In genomic region chr7:131881876-131882615, GRCm38 (mm10) we compare ENCODE assay signal across 8 mouse cellular contexts.
DNase-seq lines count a peak whose midpoint lies in the region; ATAC-seq lines count a peak whose summit lies in the region.

No protein-coding gene starts in this region.

- H3K4me2 ChIP-seq in hindbrain, embryonic 14.5 days (replicated peaks) = no peak overlapping the region
- no peak overlapping the region for H3K4me2 ChIP-seq in hindbrain, embryonic 12.5 days (replicated peaks)
- H3K4me2 ChIP-seq in forebrain, embryonic 13.5 days = no peak overlapping the region
- no peak overlapping the region for H3K4me2 ChIP-seq in midbrain, embryonic 15.5 days

- no peak overlapping the region for H3K27ac ChIP-seq in hindbrain, embryonic 14.5 days
- no peak overlapping the region for H3K27ac ChIP-seq in hindbrain, embryonic 12.5 days
- no peak overlapping the region for H3K27ac ChIP-seq in forebrain, embryonic 13.5 days
- H3K27ac ChIP-seq in midbrain, embryonic 15.5 days = no peak overlapping the region

- intact Hi-C loops in left cerebral cortex, postnatal 36 days (cut with DNase I) = loop anchor here (1.0 to 2.0 kb wide), 3 partner anchors 135 to 450 kb away; no protein-coding TSS in a partner anchor

- no peak overlapping the region for H3K9ac ChIP-seq in hindbrain, embryonic 14.5 days
- no peak overlapping the region for H3K9ac ChIP-seq in hindbrain, embryonic 12.5 days
- H3K9ac ChIP-seq in forebrain, embryonic 13.5 days = no peak overlapping the region
- no peak overlapping the region for H3K9ac ChIP-seq in midbrain, embryonic 15.5 days

- DNase-seq in hindbrain, embryonic 14.5 days (ENCODE audit: low spot score) = peak; percentile 92
- peak; percentile 15 for DNase-seq in c-Kit-positive CD71-positive TER-119-negative erythroid progenitor cells, embryonic 14.5 days (ENCODE audit: low read depth)
- peak; percentile 41 for DNase-seq in hindlimb bud, embryonic 11.5 days (ENCODE audit: extremely low spot score, low read depth, low spot score)
- peak; percentile 62 to 67 for DNase-seq in left cerebral cortex, postnatal 36 days (ENCODE audit: low spot score in 2 of 2)
- peak; percentile 55 to 86 for DNase-seq in spleen, postnatal 4 days (ENCODE audit: low spot score in 2 of 2)

- no peaks in the 10 kb centered on the region for H3K36me3 ChIP-seq in hindbrain, embryonic 14.5 days (replicated peaks; ENCODE audit: control insufficient read depth, insufficient read depth)
- no peaks in the 10 kb centered on the region for H3K36me3 ChIP-seq in hindbrain, embryonic 12.5 days
- H3K36me3 ChIP-seq in forebrain, embryonic 13.5 days (ENCODE audit: poor library complexity, severe bottlenecking) = no peaks in the 10 kb centered on the region
- no peaks in the 10 kb centered on the region for H3K36me3 ChIP-seq in midbrain, embryonic 15.5 days (replicated peaks)

- no peaks in the 10 kb centered on the region for H3K4me1 ChIP-seq in hindbrain, embryonic 14.5 days (replicated peaks; ENCODE audit: control insufficient read depth, insufficient read depth, low read length)
- no peaks in the 10 kb centered on the region for H3K4me1 ChIP-seq in hindbrain, embryonic 12.5 days
- H3K4me1 ChIP-seq in forebrain, embryonic 13.5 days = no peaks in the 10 kb centered on the region
- H3K4me1 ChIP-seq in midbrain, embryonic 15.5 days = no peaks in the 10 kb centered on the region

- WGBS in hindbrain, embryonic 14.5 days = 47% methylated on average over 5 of the region's 5 CpGs
- 48% methylated on average over 5 of the region's 5 CpGs for WGBS in hindbrain, embryonic 12.5 days
- 53% methylated on average over 5 of the region's 5 CpGs for WGBS in forebrain, embryonic 13.5 days
- WGBS in midbrain, embryonic 15.5 days = 42% methylated on average over 5 of the region's 5 CpGs

- no peak overlapping the region for H3K4me3 ChIP-seq in hindbrain, embryonic 14.5 days (replicated peaks; ENCODE audit: low read length)
- no peak overlapping the region for H3K4me3 ChIP-seq in hindbrain, embryonic 12.5 days
- H3K4me3 ChIP-seq in forebrain, embryonic 13.5 days = no peak overlapping the region
- no peak overlapping the region for H3K4me3 ChIP-seq in midbrain, embryonic 15.5 days

- H3K9me3 ChIP-seq in hindbrain, embryonic 14.5 days (ENCODE audit: control insufficient read depth, low read length) = no peaks in the 10 kb centered on the region
- H3K9me3 ChIP-seq in hindbrain, embryonic 12.5 days (replicated peaks) = no peaks in the 10 kb centered on the region
- no peaks in the 10 kb centered on the region for H3K9me3 ChIP-seq in forebrain, embryonic 13.5 days (replicated peaks)
- H3K9me3 ChIP-seq in midbrain, embryonic 15.5 days = no peaks in the 10 kb centered on the region

- ATAC-seq in hindbrain, embryonic 14.5 days (ENCODE audit: low FRiP score) = peak; percentile 62; the same call in 1 of the 2 replicates
- no peak for ATAC-seq in hindbrain, embryonic 12.5 days (ENCODE audit: low FRiP score)
- ATAC-seq in forebrain, embryonic 13.5 days = 0 out of 2 replicates have a peak, but pooled peaks have one; percentile 53
- ATAC-seq in midbrain, embryonic 15.5 days (replicated peaks) = 0 out of 2 replicates have a peak, but pooled peaks have one; percentile 54

- H3K27me3 ChIP-seq in hindbrain, embryonic 14.5 days (ENCODE audit: control insufficient read depth, insufficient read depth, low read length) = peaks cover 12% of the 10 kb centered on the region; the same call in 1 of the 2 replicates
- H3K27me3 ChIP-seq in hindbrain, embryonic 12.5 days = peaks cover 42% of the 10 kb centered on the region
- peaks cover 72% of the 10 kb centered on the region for H3K27me3 ChIP-seq in forebrain, embryonic 13.5 days
- H3K27me3 ChIP-seq in midbrain, embryonic 15.5 days (replicated peaks) = peaks cover 20% of the 10 kb centered on the region

Comparison
In these comparisons a context has a peak if more than half of its experiments do, and no peak if none do; other contexts are left out.
1. DNase-seq: peak in every context shown above with its lines; median percentile 92 in hindbrain, embryonic 14.5 days; 70 in spleen, postnatal 4 days; 64 in left cerebral cortex, postnatal 36 days; 41 in hindlimb bud, embryonic 11.5 days; 15 in c-Kit-positive CD71-positive TER-119-negative erythroid progenitor cells, embryonic 14.5 days.